Mouse (Mus musculus) kidney, adult 2 months (tissue): ENCODE data around the gene Rbks.
"Not testable (repeated sequence)": the region's sequence is repeated elsewhere in the genome, so short reads cannot be mapped to it uniquely, and the experiment has no call there.

Experiments used
- CTCF ChIP-seq: fragments of 200-500 bp; conservative IDR thresholded peaks from 2 replicates; pipeline ENCODE4 v1.5.1; 2011; ENCODE audit warnings: low read depth, mild to moderate bottlenecking, control low read depth, low read length, moderate library complexity, mixed read lengths; ENCODE audit not compliant: insufficient read depth, insufficient read length
- POLR2A ChIP-seq: fragments of 200-500 bp; IDR thresholded peaks from one replicate; pipeline ENCODE4 v1.6.1; 2011; ENCODE audit warnings: low read depth, low read length, control low read depth

- TF ChIP-seq CTCF, POLR2A: not testable (repeated sequence)
These were observed 66.3 kb downstream of the Rbks start for GRCm38 (mm10) chr5:31631169-31631568.
